Mouse (Mus musculus) B cell, adult 67 days (primary cell): ENCODE data around the gene Apoc4. TPM values are rescaled to one million over a fixed set of nuclear protein-coding genes. Genes with fewer than 3 reads are reported as not detected.

Experiments
- total RNA-seq, 2 experiments: library from RNA; stranded (reverse); gene quantifications; 4 replicates each; pipeline ENCODE4 v1.2.4; 2023

Apoc4 gene
- total RNA-seq = not detected

GRCm38 (mm10) chr7:19681202-19681694, at the start of gene Apoc4, which contains the start of gene Gm44805:
TSS of gene Apoc4 (minus strand) at chr7:19681479.
TSS of gene Gm44805 (minus strand) at chr7:19681423.

GRCm38 (mm10) chr7:19715239-19716054, 34.2 kb upstream of the Apoc4 start, which contains the start of gene Tomm40:
TSS of gene Tomm40 (minus strand) at chr7:19715438.

GRCm38 (mm10) chr7:19698907-19699826, 17.9 kb upstream of the Apoc4 start, which contains the start of gene Apoe:
TSS of gene Apoe (minus strand) at chr7:19699188.

GRCm38 (mm10) chr7:19691873-19692865, 10.9 kb upstream of the Apoc4 start, which contains the start of gene Apoc1:
TSS of gene Apoc1 (minus strand) at chr7:19692660.

GRCm38 (mm10) chr7:19677872-19678271, 3.4 kb downstream of the Apoc4 start, which contains the start of gene Apoc2:
TSS of gene Apoc2 (minus strand) at chr7:19677941.

GRCm38 (mm10) chr7:19664955-19665841, 16.1 kb downstream of the Apoc4 start, which contains the start of gene Clptm1:
TSS of gene Clptm1 (minus strand) at chr7:19665033.

GRCm38 (mm10) chr7:19629361-19629734, 51.9 kb downstream of the Apoc4 start, which contains the start of gene Relb:
TSS of gene Relb (minus strand) at chr7:19629438.

Other genes with a start within 250 kb of the Apoc4 start
- gene Mark4, start 222.7 kb downstream of the Apoc4 start, total RNA-seq = 10 to 100 TPM; 29.5 to 30.7 TPM
- not detected for gene Exoc3l2, start 218.1 kb downstream of the Apoc4 start, total RNA-seq
- gene Bloc1s3, start 173.1 kb downstream of the Apoc4 start, total RNA-seq = 1 to 10 TPM; 5.8 to 6.5 TPM
- 10 to 100 TPM; 30.2 to 34.6 TPM for gene Trappc6a, start 173.1 kb downstream of the Apoc4 start, total RNA-seq
- gene Nkpd1, start 163.6 kb downstream of the Apoc4 start, total RNA-seq = under 1 TPM; 0.55 to 0.62 TPM
- 10 to 100 TPM; 58.2 to 64.2 TPM for gene Ppp1r37, start 118.4 kb downstream of the Apoc4 start, total RNA-seq
- gene Zfp296, start 104.2 kb downstream of the Apoc4 start, total RNA-seq = 10 to 100 TPM; 14.4 to 17.4 TPM
- gene Gemin7, start 103.9 kb downstream of the Apoc4 start, total RNA-seq = 10 to 100 TPM; 88.5 to 93.3 TPM
- gene Clasrp, start 77.0 kb downstream of the Apoc4 start, total RNA-seq = 100 to 1,000 TPM; 111 to 118 TPM
- gene Relb, start 52.0 kb downstream of the Apoc4 start, total RNA-seq = 100 to 1,000 TPM in 1 of 2 experiments, 10 to 100 TPM in 1; 94.7 to 102 TPM
- 10 to 100 TPM; 80.3 to 90.7 TPM for gene Clptm1, start 16.4 kb downstream of the Apoc4 start, total RNA-seq
- not detected for gene Apoc2, start 3.5 kb downstream of the Apoc4 start, total RNA-seq
- gene Gm44805, start 56 bp downstream of the Apoc4 start, total RNA-seq = not detected
- gene Apoc1, start 11.2 kb upstream of the Apoc4 start, total RNA-seq = not detected
- gene Apoe, start 17.7 kb upstream of the Apoc4 start, total RNA-seq = 10 to 100 TPM; 81.0 to 81.5 TPM
- gene Tomm40, start 34.0 kb upstream of the Apoc4 start, total RNA-seq = 10 to 100 TPM; 55.4 to 63.8 TPM
- gene Nectin2, start 69.0 kb upstream of the Apoc4 start, total RNA-seq = not detected
- gene Bcam, start 89.5 kb upstream of the Apoc4 start, total RNA-seq = not detected
- 1 to 10 TPM in 1 of 2 experiments, not detected in 1; 1.8 TPM for gene Cblc, start 115.3 kb upstream of the Apoc4 start, total RNA-seq
- gene Bcl3, start 141.3 kb upstream of the Apoc4 start, total RNA-seq = 10 to 100 TPM; 64.0 to 80.4 TPM
- gene Gm19345, start 170.5 kb upstream of the Apoc4 start, total RNA-seq = not detected
- gene Ceacam16, start 179.8 kb upstream of the Apoc4 start, total RNA-seq = 10 to 100 TPM; 14.4 to 16.7 TPM
- not detected for gene Ceacam19, start 206.5 kb upstream of the Apoc4 start, total RNA-seq
- 10 to 100 TPM; 20.9 to 22.8 TPM for gene Pvr, start 239.7 kb upstream of the Apoc4 start, total RNA-seq